Mouse (Mus musculus): Measurements from ENCODE around the gene Ly6g6c.

Gene Ly6g6c

GRCm38 (mm10) chr17:35115046-35116019, 50.1 kb downstream of the Ly6g6c start, which contains the start of gene Ly6g5b:
Gene Ly6g5b, minus strand, starts transcription at chr17:35115428.
- DNase-seq (ENCODE audit: low spot score), result no peak

Measured in testis, postnatal 14 days (tissue).